Mouse (Mus musculus): ENCODE data around the gene Slc36a4. TPM values are rescaled to one million over a fixed set of nuclear protein-coding genes. Genes with fewer than 3 reads are reported as not detected.
A peak's percentile ranks its signal among the peaks of the same experiment; 100 is the strongest.

Slc36a4 gene
- 1 to 10 TPM; 2.5 to 3.8 TPM for total RNA-seq (2021)
- long read RNA-seq, experiment 1: 0 reads
- long read RNA-seq, experiment 2: 0 reads

GRCm38 (mm10) chr9:15709599-15710381, at the start of gene Slc36a4:
Gene Slc36a4, plus strand, starts transcription at chr9:15709738.
- DNase-seq: peak; percentile 72

GRCm38 (mm10) chr9:15664606-15665005, 44.9 kb upstream of the Slc36a4 start:
- no peak for DNase-seq

- no peak for DNase-seq
These were observed 40.1 kb upstream of the Slc36a4 start for GRCm38 (mm10) chr9:15669452-15669851.

DNA sequence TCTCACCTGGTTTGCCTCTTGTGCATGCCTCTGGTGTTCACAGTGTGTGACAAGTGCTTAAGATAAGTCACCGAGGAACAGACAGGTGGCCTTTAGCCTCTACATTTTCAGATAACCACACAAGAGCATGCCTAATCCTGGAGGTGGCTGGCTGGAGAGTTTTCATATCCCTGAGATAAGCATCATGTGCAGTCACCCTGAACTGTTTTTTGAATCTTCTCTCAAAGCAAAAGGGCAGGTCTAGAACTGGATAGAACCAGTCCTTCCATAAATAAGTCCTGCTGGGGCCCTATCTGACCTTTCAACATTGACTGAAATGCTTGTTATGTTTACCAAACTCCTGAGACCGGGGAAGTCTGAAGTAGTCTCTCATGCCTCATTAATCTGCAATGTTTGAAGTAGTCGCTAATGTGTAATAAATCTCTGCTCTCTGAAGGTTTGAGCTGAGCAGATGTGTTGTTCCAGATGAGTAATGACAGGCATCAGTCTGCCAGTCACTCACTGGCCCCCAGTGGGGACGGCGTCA, 39.5 kb upstream of the Slc36a4 start:
- DNase-seq: no peak

DNA sequence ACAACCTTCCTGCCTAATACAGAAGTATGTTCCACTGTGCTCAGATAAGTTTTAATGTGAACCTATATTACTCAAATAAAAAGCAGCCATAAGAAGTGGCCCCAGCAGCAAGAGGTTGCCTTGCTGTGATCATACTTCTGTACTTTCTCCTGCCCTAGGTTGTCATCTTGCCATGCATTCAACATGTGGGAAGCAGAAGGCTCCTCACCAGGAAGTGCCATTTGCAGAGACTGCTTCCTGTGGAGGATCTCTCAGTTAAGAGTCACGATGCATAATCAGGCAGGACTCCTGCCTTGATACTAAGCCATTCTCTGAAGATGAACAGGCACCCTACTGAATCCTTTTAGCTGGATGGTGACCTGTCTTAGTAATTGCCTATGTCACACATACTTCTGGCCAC, 37.3 kb upstream of the Slc36a4 start:
- DNase-seq: no peak

DNA sequence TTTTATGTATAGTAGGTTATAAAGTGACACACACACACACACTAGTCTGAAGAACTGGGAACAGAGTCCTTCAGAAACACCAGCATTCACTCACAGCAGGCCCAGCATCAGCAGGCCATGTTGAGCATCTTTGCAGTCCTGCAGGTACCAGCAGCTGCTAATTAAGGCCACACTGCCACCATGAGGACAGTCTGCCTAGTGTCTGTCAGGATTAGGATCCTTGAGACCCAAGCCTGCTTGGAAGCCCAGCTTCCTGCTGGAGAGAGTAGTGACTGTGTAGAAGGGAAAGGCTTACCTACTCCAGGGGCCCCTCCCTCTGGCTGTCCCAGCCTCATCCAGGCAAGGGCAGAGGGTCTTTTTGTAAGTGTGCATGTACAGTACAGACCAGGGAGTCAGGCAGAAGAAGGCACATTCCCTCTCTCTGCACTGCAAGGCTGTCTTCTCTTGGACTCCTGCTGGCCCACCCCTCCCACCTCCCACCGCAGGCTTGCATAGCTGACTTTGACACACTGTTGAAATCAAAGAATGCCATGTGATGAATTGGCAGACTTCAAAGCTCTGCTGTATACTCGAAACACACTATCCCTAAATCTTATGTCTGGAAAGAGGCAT, 27.6 kb upstream of the Slc36a4 start:
- DNase-seq: peak; percentile 30

- peak; percentile 19 for DNase-seq
These were observed 24.3 kb upstream of the Slc36a4 start for GRCm38 (mm10) chr9:15685215-15685614.

DNA sequence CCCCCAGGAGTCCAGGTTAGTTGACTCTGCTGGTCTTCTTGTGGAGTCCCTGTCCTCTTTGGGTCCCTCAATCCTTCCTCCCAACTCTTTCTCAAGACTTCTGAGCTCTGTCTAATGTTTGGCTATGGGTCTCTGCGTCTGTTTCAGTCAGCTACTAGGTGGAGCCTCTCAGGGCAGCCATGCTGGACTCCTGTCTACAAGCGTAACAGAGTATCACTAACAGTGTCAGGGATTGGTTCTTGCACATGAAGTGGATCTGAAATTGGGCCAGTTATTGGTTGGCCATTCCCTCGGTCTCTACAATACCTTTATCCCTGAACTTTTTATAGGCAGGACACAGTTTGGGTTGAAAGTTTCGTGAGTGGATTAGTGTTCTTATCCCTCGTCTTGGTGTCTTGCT, 22.2 kb upstream of the Slc36a4 start:
- DNase-seq: no peak

DNA sequence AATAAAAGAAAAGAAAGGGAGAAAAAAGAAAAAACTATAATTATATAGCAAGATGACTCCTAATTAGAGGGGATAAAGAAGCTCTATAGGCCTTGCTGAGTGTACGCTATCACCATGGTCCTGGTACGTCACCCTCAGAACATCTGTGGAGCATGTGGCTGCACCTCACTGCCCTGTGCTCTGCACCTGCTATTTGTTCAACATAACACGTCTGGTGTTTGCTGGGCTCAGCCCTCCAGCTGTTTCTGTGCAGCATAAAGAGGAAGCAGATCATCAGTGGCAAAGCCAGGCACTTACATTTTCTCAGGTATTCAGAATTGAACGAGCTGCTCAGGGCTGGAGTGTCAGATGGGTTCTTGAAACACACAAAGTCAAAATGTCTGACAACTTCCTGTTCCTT, 15.7 kb upstream of the Slc36a4 start:
- DNase-seq: no peak

GRCm38 (mm10) chr9:15694989-15695388, 14.5 kb upstream of the Slc36a4 start:
- DNase-seq: no peak

GRCm38 (mm10) chr9:15705706-15706105, 3.8 kb upstream of the Slc36a4 start:
- DNase-seq: no peak

DNA sequence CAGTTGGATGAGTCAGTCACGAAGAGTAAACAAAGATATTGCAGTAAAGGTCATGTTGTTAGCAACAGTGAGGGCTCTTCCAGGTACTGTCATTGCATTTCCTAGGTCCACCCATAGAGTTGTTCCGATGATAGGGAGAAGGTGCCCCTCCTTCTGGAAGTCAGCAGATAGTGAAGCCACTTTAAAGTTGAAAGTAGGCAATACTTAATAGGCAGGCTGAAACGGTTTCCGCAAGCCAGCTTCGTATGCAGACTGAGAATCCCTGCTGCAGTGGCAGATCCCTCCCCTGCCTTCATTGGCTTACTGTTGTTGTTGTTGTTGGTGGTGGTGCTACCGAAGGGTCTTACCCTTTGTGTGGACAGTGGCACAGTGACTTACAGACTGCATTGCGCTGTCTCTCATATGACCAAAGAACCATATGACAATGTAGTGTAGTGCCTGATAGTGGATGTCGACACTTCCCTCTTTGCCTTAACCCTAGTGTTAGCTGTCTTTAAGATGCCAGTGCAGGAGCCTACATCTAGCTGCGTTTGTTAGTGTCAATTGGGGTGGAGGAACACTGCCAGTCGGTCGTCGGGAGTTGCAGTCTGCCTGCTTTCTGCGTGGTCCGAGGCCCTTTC, 449 bp upstream of the Slc36a4 start:
- DNase-seq: no peak

DNA sequence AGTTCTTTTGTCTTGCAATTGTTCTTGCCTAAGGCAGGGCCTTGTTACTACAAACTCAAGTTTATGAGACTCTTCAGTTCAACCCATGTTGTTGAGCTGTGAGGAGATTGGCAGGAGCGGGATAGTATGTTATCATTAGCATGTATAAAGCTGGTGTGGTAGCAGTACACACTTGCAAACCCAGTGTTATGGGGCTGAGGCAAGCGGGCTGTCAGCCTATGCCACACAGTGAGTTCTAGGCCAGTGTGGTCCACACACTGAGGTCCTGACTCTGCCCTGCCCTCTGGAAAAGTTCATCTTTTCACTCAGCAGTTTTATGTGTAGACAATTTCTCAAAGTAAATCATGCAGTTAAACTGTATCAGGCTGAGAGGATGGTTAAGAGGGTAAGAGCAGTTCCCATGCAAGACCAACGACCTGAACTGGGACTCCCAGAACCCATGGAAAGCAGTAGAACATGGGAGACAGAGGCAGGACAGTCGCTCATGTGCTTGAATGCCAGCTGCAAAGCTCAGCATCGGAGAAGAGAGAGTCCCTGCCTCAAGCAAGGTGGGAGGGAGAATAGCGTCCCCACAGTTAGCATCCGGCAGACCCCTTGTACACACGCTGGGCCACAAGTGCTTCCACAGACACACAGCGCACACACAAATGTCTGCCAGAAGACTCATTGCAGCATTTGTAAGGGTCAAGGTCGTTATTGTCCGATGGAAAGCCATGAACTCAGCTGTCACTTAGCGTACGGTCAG, 1.5 kb downstream of the Slc36a4 start:
- no peak for DNase-seq

DNA sequence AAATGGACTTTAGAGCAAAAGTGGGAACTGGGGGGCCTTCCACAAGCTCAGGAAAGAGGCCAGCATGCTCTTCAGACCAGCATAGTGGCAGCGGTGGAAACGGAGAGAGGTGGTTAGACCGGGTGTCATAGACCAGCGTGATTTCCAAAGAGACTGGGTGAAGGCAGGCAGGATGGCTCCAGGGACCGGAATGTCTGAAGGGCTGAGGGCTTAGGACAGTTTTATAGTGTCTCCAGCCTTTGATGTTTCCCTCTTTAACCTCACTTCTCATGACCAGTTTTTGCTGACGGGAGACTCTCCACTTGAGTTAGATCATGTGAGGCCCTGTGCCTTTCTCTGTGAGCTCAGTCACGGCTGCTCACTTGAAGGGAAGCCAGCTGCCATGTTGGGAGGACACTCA, 2.1 kb downstream of the Slc36a4 start:
- DNase-seq: no peak

GRCm38 (mm10) chr9:15714792-15715191, 5.3 kb downstream of the Slc36a4 start:
- no peak for DNase-seq

GRCm38 (mm10) chr9:15715193-15715989, 5.9 kb downstream of the Slc36a4 start:
- no peak for DNase-seq

- DNase-seq: no peak
These were observed 7.8 kb downstream of the Slc36a4 start for GRCm38 (mm10) chr9:15717363-15717762.

GRCm38 (mm10) chr9:15718295-15718694, 8.8 kb downstream of the Slc36a4 start:
- DNase-seq: no peak

DNA sequence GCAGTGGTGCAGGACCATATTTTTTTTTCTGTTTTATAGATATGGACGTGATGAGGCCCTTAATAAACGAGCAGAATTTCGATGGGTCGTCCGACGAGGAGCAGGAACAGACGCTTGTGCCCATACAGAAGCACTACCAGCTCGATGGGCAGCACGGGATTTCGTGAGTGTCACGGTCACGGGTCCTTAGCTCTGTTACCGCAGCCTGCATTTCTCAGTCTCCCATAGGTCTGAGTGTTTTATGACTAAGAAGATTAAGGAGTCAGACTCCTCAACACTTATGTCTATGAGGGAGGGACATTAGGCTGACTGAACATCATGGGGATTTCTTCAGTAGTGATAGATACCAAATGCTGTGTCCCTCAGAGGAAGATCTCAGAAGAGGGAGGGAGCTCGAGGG, 10.1 kb downstream of the Slc36a4 start:
- no peak for DNase-seq

GRCm38 (mm10) chr9:15720556-15720955, 11.0 kb downstream of the Slc36a4 start:
- no peak for DNase-seq

DNA sequence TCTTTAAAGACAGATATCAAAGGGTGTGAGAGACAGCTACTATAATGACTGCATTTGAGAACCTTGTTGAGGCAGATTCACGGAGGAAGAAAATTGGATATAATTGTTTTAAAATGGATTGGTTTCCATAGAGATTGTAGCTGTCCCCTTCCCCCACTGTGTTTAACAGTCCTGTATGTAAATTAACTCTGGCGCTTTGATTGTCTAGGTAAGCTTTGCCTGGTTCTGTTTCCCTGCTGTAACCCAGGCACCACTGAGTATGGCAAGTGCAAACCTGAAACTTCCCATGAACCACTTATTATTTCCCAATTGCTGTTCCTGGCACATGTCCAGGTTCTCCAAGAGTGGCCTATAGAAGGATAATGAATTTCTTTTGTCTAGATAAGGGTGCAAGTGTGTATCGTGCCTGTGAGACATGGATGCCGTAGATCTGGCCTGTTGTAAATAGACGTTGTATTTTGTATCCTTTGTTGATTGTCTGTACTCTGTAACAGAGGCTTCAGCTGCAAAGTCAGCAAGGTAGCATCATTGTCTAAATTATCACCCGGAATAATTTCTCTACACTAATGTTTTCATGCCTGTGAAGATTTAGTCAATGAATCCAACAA, 11.8 kb downstream of the Slc36a4 start:
- no peak for DNase-seq

Measured in gastrocnemius, postnatal 25 days (tissue).